Mouse (Mus musculus): Measurements from ENCODE around the gene Psmd13.
A peak's percentile ranks its signal among the peaks of the same experiment; 100 is the strongest.

Psmd13 gene

DNA sequence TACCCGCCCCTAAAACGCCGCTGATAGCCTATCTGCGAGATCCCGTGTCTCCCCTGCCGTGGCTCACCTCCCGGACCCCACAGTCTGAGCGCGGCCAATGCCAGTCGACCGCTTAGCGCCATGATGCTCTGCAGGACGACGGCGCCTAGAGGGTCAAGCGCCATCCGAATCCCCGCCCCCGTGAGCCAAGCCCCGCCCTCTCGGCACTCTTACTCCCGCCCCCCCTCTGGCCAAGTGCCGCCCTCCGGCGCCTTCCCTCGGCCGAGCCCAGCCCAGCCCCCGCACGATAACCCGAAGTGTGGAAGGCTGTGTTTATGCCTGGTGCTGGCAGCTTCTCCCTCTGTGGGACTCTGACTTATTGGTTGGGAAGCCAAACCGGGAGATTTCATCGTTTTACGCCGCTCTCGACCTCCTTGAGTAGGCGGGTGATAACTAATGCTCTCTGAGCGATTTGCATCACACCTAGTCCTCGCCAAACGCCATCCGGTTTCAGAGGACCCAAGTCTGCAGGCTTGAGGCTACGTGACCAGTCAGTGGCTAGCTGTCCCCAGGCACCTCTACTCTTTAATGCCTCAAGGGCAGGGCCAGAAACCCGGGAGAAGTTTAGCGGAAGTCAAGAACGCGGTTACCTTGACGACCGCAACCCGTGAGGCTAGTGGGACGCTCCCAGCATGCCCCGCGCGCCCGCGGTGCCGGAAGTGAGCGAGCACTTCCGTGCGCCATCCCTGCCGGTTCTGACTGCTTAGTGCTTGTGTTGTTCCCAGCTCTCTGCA is at the start of gene Psmd13, which contains the start of gene Sirt3:
Gene Psmd13, plus strand, starts transcription at position 273 of the 773 bp plus-strand sequence.
Gene Sirt3, minus strand, starts transcription at position 614 of the 773 bp plus-strand sequence.
- peak; percentile 90 for DNase-seq (ENCODE audit: low read depth, low spot score)

DNA sequence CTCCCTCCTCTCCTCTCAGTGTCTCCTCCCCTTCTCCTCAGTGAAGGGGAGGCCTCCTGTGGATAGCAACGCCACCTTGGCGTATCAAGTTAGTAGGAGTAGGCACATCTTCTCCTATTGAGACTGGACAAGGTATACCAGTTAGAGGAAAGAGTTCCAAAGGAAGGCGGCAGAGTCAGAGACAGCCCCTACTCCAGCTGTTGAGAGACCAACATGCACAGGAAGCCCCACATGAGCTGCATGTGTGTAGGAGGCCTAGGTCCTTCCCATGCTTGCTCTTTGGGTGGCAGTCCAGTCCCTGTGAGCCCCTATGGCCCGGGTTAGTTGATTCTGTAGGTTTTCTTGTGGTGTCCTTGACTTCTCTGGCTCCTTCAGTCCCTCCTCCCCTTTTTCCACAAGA is 48.4 kb upstream of the Psmd13 start:
- no peak for DNase-seq (ENCODE audit: low read depth, low spot score)

DNA sequence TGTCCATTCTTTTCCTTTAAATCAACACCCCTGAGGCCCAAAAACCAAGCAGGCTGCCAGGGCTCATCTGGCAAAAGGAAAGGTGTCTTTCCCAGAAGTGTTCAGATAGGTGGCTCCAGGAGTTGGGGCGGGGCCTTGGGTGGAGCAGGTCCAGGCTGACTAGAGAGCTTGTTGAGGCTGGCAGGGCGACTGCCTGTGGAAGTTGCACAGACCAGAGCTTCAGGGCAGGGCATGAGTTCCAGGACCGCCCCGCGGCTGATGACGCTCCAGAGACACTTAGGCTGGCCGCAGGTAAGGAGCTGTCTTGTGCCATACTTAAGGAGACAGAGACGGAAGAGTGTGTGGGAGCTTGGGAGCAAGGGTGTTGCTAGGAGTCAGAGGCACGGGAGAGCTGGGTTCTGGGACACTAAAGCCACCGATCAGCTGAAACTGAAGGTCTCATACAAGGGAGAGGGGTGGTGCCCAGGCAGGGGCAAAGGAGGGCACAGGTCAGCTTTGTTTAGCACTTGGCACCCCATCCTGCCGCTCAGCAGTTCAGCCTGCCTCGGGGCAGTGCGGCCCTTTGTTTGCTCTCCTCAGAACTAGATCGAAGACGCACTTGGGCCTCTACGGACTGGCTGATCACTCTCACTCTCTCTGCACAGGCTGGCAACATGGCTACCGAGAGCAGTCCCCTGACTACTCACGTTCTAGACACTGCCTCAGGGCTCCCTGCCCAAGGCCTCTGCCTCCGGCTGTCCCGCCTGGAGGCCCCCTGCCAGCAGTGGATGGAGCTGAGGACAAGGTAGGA is 46.6 kb upstream of the Psmd13 start, which contains the start of gene Urah:
Gene Urah, plus strand, starts transcription at position 51 of the 790 bp plus-strand sequence.
- no peak for DNase-seq (ENCODE audit: low read depth, low spot score)

DNA sequence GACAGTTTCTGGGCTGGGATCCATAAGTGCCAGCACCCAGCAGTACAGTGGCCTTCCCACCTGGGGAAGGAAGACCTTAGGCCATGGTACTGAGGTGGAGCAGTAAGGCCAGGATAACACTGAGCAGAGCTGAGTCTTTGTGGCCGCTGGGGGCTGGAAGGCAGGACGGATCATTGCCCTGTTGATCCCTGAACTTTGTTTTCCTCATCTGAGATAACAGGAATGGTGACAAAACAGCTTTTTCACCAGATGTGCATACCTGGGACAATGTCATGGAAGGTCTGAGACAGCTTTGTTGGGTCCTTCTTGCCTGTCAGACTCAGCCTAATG is 46.0 kb upstream of the Psmd13 start:
- no peak for DNase-seq (ENCODE audit: low read depth, low spot score)

DNA sequence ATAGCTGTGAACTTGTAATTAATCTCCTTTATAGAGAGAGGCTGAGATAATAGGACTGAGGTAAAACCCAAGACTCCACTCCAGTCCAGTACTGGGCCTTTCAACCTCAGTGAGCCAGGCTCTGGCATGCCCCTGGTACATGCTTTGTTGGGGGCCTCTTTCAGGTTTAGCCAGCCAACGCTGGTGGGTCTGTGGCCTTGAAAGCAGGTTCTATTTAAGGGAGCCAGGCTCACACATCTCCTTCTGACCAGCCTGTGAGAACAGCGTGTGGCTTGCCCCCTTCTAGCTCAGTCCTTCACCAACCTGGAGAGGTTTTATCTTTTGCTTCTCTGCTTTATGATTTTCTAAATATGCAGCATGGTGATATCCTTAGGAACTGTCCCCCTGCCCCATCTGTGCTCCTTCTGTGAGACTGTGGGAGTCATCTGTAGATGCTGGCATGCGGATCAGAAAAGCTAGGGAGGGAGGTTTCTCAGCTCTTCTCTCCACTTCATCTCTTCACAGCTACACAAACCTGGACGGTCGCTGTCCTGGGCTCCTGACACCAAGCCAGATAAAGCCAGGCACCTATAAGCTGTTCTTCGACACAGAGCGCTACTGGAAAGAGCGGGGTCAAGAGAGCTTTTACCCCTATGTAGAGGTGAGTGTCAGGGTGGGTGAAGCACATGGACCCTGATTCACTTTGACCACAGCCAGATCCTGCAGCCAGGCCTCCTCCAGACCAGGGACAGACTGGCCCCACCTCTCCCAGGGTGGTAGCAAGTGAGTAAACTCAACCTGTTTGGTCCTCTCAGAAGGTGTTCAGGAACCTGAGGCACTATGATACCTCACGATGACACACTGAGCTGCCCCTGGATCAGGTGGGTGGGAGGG is 45.3 kb upstream of the Psmd13 start:
- no peak for DNase-seq (ENCODE audit: low read depth, low spot score)

DNA sequence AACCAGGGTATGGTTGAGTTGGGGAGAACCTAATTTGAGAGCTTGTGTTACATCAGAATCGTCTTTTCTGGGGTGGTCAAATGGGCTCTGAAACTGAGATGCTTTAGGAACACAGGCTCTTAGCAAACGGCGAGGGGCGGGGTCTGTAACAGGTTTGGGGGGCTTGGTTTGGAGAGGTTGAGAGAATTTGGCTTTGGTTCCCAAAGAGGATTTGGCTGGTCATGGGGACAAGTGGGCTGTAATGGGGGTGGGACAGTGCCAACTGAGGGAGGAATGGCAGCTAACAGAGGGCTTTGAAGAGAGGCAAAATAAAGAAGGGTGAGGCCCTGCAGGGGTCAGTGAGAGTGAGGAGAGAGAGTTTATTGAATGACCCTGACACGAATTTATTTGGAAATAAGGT is 42.2 kb upstream of the Psmd13 start:
- no peak for DNase-seq (ENCODE audit: low read depth, low spot score)

DNA sequence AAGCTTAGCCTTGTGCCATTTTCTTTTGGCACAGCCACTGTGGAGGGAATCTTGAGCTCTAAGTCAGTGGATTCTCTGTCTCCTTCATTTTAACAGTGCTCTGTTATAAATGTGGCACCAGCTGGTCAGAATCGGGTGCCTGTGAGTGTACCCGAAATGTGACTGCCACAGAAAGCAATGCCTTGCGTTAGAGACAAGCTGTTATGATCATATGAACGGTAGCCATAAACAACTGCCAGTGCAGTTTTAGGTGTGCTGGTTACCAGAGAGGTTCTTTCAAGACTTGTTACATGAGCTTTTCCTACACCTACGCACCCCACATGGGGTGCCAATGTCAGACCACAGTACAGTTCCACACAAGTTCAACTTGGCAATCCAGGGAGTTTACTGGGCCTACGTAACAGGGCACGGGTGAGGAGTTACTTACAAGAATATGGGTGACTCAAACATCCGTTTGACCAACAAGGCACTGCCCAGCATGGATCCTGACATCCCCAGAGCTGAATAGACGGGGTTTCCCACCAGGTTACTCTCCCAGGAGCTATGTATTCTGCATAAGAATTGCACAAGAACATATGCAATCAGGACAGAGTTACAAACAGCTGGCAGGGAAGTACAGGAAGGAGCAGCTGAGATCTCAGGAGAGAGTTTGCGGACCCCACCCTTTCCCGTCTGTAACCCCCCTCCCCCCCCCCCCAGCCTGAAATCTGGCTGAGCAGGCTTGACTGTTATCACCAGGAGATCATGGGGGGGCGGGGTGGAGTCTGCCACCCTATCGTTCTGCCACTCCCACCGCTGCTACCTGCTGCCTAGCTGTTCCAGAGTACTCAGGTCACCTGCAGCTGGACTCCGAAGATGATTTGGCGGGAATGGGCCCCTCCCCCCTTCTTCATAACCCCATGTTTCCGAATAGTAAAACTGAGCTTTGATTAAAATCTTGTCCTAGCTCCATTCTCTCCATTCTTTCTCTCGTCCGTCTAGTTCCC is 40.7 kb upstream of the Psmd13 start:
- no peak for DNase-seq (ENCODE audit: low read depth, low spot score)

DNA sequence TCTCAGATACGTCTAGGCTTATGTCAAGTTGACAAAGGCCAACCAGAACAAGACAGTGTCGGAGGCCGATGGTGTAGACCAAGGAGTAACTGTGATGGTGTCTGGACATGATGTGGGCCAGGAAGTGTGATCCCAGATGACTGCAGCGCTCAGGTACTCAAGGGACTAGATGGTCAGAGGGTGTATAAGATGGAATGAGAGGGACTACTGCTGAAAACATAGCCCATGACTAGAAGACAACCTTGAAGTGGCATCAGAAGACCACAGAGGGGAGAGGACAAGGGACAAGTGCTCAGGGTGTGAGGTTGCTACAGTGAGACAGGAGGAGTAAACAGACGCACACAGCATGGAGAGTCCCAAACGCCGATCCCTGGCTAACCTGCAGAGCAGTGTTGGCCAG is 38.0 kb upstream of the Psmd13 start:
- DNase-seq (ENCODE audit: low read depth, low spot score), result no peak

DNA sequence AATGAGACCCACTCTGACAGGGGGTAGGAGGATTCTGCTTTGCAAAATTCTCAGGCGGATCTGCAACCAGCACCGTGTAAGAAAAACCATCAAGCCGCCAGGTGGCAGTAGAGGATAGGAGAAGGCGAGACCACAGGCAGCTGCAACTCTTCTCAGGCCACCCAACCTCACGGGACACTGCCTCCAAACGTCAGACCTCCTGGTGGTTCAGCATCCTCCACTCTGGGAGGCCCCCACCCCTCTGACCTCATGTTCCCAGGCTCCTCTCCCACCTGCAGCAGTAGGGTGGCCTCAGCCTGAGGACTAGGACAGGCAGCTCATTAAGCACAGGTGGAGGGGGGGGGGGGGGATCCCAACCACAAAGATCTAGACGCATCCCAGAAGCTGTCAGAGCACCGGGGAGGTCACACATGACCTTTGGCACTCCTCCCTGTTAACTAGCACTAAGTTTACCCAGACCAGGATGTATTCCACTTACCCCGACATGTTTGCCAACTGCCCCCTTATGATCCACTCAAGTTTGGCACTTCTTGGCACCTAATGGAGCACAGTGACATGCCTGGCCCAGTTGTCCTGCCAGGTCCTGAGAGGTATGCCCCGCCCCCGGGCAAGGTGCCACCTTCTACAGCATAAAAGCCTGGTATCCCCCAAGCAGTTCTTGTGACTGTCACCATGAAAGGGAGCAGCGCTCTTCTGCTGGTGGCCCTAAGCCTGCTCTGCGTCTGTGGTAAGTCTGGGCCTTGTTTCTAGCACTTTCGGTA is 36.7 kb upstream of the Psmd13 start, which contains the start of gene Scgb1c1:
Gene Scgb1c1, plus strand, starts transcription at position 643 of the 761 bp plus-strand sequence.
- peak; percentile 81 for DNase-seq (ENCODE audit: low read depth, low spot score)

DNA sequence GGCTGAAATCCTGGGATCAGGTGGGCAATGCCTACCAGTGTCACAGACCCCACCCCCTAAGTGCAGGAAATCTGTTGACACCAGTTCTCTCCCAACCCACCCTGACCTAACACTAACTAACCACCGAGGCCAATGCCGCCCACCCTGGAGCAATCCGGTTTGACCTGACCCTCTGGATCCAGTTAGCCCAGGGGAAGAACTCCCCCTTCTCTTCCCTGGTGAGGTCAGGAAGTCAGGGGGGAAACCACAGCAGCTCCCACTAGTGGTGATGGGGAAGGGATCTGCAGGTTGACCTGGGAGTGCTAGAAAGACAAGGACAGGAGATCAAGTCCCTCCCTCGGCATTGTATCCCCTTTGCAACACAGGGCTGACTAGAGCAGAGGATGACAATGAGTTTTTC is 36.1 kb upstream of the Psmd13 start:
- DNase-seq (ENCODE audit: low read depth, low spot score), result no peak

DNA sequence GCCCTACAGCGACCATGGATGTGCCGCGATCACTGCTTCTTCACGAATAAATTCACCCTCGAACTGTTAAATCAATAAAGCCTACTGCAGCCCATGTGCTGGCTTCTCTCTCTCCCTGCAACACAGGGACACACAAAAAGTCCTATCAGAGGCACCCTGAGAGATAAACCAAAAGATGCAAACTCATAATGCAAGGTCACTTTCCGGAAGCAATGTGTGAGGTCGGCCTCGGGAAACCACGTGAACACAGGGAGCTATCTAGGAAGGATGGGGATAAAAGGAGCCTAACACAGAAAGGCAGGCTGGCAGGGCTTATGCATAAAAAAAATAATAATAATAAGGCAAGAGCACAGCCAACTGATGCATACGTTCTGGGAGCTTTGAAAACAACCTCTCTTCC is 35.1 kb upstream of the Psmd13 start:
- DNase-seq (ENCODE audit: low read depth, low spot score), result no peak

DNA sequence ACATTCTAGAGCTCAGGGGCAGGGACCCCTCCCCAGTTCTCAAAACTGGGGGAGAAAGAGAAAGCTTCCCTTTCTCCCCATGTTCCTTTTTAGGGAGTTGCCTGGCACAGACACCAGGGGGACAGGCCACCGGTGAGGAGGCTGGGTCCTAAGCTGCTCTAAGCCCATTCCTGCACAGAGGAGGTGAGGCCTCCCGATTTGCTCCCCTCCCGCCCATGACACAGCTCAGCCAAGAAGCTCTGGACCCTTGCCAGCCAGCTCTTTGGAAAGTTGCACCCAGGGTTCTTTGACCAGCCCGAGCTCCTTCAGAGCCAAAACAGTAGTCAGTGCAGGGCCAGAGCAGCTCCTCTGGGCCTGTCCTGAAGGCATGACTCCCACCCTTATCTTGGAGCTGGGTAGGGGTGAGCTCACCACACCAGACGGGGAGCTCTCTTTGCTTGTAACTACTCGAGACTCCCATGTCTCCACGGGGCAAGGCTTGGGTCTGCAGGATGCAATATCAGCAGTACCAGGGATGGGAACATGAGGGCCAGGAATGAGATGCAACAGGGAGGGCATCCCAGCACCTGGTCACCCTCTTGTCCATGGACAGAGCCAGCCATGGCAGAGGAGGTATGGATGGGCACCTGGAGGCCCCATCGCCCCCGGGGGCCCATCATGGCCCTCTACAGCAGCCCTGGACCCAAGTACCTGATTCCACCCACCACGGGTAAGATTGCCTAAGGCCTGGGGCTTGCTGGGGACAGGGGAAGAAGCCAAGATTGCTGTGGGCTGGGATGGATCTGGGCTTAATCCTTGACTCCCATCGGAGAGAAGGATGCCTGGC is 33.8 kb upstream of the Psmd13 start, which contains the start of gene Odf3:
Gene Odf3, plus strand, starts transcription at position 51 of the 826 bp plus-strand sequence.
- no peak for DNase-seq (ENCODE audit: low read depth, low spot score)

DNA sequence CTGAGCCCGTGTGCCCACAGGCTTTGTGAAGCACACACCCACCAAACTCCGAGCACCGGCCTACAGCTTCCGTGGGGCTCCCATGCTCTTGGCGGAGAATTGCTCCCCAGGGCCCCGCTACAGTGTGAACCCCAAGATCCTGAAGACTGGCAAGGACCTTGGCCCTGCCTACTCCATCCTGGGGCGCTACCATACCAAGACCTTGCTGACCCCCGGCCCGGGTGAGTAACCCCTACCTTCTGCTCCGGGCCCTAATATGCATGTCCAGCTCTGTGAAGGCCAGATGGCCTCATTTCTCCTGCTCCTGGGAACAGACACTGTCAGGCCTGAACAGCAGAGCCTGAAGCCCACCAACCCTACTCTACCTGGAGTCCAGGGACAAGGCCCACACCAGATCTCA is 33.2 kb upstream of the Psmd13 start:
- no peak for DNase-seq (ENCODE audit: low read depth, low spot score)

DNA sequence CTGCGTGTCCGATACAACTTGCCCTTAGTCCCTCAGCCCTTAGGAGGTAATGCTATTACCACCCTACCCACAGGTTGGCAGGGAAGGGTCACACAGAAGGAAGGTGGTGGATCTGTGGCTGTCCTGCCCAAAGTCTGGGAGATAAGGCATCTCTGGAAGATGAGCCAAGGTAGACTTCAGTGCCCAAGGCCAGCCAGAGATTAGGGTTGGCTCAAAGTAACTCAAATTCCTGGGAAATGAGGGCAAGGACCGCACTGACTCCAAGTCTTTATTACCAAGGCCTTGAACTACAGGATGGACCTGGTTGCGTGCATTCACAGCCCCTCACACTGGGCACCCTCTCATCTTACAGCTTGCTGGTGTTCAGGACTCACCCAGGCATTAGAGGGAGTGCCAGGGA is 29.9 kb upstream of the Psmd13 start:
- no peak for DNase-seq (ENCODE audit: low read depth, low spot score)

DNA sequence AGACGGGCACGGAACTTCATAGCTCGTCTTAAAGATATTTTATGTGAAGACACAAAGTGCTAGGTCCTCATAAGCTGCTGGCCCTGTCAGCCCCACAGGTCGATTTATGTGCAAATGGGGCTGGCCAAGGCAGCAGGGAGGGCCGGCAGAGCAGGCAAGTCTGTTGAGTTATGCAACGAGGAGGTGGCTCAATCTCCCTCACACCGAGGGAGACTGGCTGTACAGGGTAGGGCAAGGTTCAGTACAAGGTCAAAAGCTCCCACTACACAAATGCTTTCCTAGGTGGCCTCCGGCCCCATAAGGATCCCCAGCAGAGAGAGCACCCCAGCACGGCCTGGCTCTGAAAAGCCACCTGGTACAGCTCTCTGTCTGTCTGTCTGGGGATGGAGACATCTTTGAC is 28.4 kb upstream of the Psmd13 start:
- no peak for DNase-seq (ENCODE audit: low read depth, low spot score)

DNA sequence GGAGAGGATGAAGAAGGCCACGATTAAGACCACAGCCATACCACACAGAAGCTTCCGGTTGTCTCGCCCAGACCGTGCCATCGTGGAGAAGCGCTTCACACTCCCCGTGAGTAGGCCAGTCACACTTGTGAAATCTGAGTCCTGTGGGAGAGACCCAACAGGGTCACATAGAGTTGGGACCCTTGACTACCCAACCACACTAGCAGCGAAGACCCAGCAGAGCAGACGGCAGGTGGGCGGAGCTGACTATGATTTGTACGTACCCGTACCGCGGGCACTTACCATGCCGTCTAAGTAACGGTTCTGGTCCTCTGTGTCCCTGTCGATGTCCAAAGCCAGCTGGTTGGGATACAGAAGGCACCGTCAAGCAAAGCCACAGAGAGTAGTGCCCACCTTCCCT is 27.3 kb upstream of the Psmd13 start:
- DNase-seq (ENCODE audit: low read depth, low spot score), result no peak

DNA sequence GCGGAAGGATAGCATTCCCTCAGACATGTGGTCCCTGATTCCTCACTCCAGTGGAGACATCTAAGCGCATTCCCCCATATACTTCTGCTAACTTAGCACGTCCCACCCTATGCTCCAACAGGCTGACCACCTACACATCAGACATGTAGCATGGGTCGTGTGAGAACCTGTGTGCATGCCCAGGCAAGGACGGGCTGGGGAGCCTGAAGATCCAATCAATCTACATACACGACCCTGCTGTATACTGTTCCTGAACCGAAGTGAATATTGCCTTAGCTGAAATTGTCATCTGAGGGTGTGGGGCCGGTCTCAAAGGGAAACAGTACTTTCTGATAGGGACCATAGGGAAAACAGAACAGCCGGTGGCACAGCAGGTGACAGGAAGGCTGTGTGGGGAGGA is 26.6 kb upstream of the Psmd13 start:
- DNase-seq (ENCODE audit: low read depth, low spot score), result no peak

DNA sequence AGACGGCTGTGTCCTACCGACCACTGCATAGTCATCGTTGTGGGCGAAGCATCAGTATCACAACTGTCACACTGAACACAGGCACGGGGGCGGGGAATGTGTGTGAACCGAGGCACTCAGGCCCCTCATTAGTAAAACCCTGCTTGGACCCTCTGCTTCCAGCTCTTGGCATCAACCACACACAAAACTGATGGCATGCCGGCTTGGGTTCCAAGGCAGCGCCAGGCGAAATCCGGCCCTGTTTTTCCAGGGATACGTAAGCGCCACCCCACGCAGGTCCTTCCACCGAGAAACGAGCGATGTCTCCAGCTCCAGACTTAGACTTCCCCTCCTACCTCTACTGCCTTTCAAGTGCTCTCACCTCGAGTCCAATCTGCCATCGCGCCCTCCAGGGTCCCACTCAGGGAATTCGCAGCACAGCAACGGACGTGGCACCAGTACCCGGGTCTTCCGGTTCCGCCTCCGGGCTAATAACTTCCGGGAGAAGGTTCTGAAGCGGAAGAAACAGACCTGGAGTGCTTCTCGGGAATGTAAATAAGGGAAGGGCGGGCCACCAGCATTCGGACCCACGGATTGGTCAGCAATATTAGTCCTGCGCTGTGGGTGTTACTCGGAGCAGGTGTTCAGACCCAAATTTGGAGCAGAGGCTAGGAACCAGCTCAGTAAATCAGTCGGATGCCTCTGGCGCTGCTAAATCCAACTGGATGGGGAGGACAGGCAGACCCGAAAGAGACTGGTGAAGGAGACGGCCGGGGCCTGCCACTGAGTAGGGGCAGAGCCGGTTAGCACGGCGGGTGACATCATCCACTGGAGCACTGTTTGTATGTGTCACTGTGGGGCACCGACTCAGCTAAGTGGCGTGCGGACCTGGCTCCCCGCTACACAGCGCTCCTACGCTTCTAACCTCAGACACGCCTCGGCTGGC is 25.6 kb upstream of the Psmd13 start, which contains the start of gene Gm45785:
Gene Gm45785, minus strand, starts transcription at position 472 of the 925 bp plus-strand sequence.
- peak; percentile 92 for DNase-seq (ENCODE audit: low read depth, low spot score)

All from skeletal muscle tissue, adult 2 months (tissue).